Mouse (Mus musculus) MEL (cell line): ENCODE data around the gene Gm49361.

Experiments
- CHD2 ChIP-seq: IDR thresholded peaks from 2 replicates; pipeline ENCODE4 v1.6.1; 2011; ENCODE audit warnings: low read length, improper control_type of control experiment
- CTCF ChIP-seq, 3 experiments: IDR thresholded peaks in 2 of 3; conservative IDR thresholded peaks in 1 of 3; 2 replicates each; pipeline ENCODE4 v1.5.1; 2011 to 2012; ENCODE audit warnings: low read length in 3 of 3, low read depth in 2 of 3, mild to moderate bottlenecking in 2 of 3, improper control_type of control experiment in 1 of 3, inconsistent platforms in 1 of 3, mixed read lengths in 1 of 3, moderate library complexity in 1 of 3; ENCODE audit not compliant: control insufficient read depth in 1 of 3, insufficient read depth in 1 of 3, poor library complexity in 1 of 3, severe bottlenecking in 1 of 3
- EP300 ChIP-seq, 2 experiments: IDR thresholded peaks; 2 replicates each; pipeline ENCODE4 v1.6.1; 2011; ENCODE audit warnings: improper control_type of control experiment in 2 of 2, low read length in 2 of 2, low read depth in 1 of 2, mild to moderate bottlenecking in 1 of 2
- GABPA ChIP-seq: IDR thresholded peaks from 2 replicates; pipeline ENCODE4 v1.6.1; 2012; ENCODE audit warnings: low read depth, mild to moderate bottlenecking, inconsistent platforms, low read length, improper control_type of control experiment, moderate library complexity
- GATA1 ChIP-seq: IDR thresholded peaks from 2 replicates; pipeline ENCODE4 v1.6.1; 2011; ENCODE audit warnings: low read depth, low read length, improper control_type of control experiment
- HCFC1 ChIP-seq: IDR thresholded peaks from 2 replicates; pipeline ENCODE4 v1.6.1; 2012; ENCODE audit warnings: low read depth, mild to moderate bottlenecking, inconsistent platforms, low read length, improper control_type of control experiment, moderate library complexity
- MAX ChIP-seq: IDR thresholded peaks from 2 replicates; pipeline ENCODE4 v1.6.1; 2011; ENCODE audit warnings: low read length, improper control_type of control experiment
- MAZ ChIP-seq: IDR thresholded peaks from 2 replicates; pipeline ENCODE4 v1.6.1; 2012; ENCODE audit warnings: low read depth, mild to moderate bottlenecking, inconsistent platforms, low read length, improper control_type of control experiment
- NELFE ChIP-seq: IDR thresholded peaks from 2 replicates; pipeline ENCODE4 v1.6.1; 2011; ENCODE audit warnings: low read depth, low read length, improper control_type of control experiment
- POLR2A ChIP-seq, 2 experiments: IDR thresholded peaks; 2 replicates each; pipeline ENCODE4 v1.6.1; 2011 to 2012; ENCODE audit warnings: low read length in 2 of 2, mild to moderate bottlenecking in 2 of 2, control low read depth in 1 of 2, improper control_type of control experiment in 1 of 2, low read depth in 1 of 2, moderate library complexity in 1 of 2; ENCODE audit not compliant: control insufficient read depth in 1 of 2, insufficient read depth in 1 of 2, poor library complexity in 1 of 2
- POLR2AphosphoS2 ChIP-seq: IDR thresholded peaks from 2 replicates; pipeline ENCODE4 v1.6.1; 2011; ENCODE audit warnings: low read length, improper control_type of control experiment
- USF1 ChIP-seq: IDR thresholded peaks from 2 replicates; pipeline ENCODE4 v1.6.1; 2014; ENCODE audit warnings: low read depth, mild to moderate bottlenecking, inconsistent platforms, low read length, improper control_type of control experiment, moderate library complexity
- ZC3H11A ChIP-seq: IDR thresholded peaks from 2 replicates; pipeline ENCODE4 v1.6.1; 2012; ENCODE audit warnings: low read depth, mild to moderate bottlenecking, inconsistent platforms, low read length, improper control_type of control experiment
- ZNF384 ChIP-seq: IDR thresholded peaks from 2 replicates; pipeline ENCODE4 v1.6.1; 2012; ENCODE audit warnings: low read depth, mild to moderate bottlenecking, inconsistent platforms, low read length, improper control_type of control experiment

DNA sequence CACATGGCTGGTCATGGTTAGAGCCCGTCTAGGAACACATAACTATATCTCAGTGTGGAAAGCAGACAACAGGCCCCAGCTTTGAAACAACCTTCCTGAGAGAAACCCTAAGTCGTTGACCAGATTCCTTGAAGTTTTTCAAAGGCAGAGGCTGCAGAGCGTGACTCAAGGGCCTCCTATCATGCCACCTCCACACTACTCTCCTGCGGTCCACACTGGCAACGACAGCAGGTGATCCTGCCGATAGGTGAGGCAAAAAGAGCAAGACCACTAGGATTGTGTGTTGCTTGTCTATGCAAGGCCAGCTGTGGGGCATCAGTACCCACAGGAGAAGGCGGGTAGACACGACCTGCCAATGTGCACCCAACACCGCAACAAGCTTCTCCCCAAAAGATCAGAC lies 43.9 kb upstream of the Gm49361 start:
- TF ChIP-seq ZC3H11A = no peak
- TF ChIP-seq POLR2A (IDR thresholded peaks at IDR 0.05; ENCODE audit: control insufficient read depth in 1 of 2, insufficient read depth in 1 of 2, low read depth in 1 of 2, low read length in 2 of 2, poor library complexity in 1 of 2) = no peak
- TF ChIP-seq CTCF (IDR thresholded peaks at IDR 0.05 in 2 of 3, conservative IDR thresholded peaks at IDR 0.05 in 1 of 3; ENCODE audit: control insufficient read depth in 1 of 3, insufficient read depth in 1 of 3, low read depth in 2 of 3, low read length in 3 of 3, poor library complexity in 1 of 3, severe bottlenecking in 1 of 3) = no peak
- no peak for TF ChIP-seq CHD2
- TF ChIP-seq MAZ = no peak
- TF ChIP-seq USF1 = no peak
- TF ChIP-seq GATA1 = no peak
- no peak for TF ChIP-seq NELFE
- TF ChIP-seq POLR2AphosphoS2 = no peak
- no peak for TF ChIP-seq EP300 (IDR thresholded peaks at IDR 0.05; ENCODE audit: low read depth in 1 of 2, low read length in 2 of 2)
- no peak for TF ChIP-seq ZNF384
- no peak for TF ChIP-seq MAX
- no peak for TF ChIP-seq HCFC1
- TF ChIP-seq GABPA = no peak
